Mouse (Mus musculus) kidney, adult 2 months (tissue): ENCODE data around the gene Eaf1.

Experiments used
- CTCF ChIP-seq: fragments of 200-500 bp; conservative IDR thresholded peaks from 2 replicates; pipeline ENCODE4 v1.5.1; 2011; ENCODE audit warnings: low read depth, mild to moderate bottlenecking, control low read depth, low read length, moderate library complexity, mixed read lengths; ENCODE audit not compliant: insufficient read depth, insufficient read length
- POLR2A ChIP-seq: fragments of 200-500 bp; IDR thresholded peaks from one replicate; pipeline ENCODE4 v1.6.1; 2011; ENCODE audit warnings: low read depth, low read length, control low read depth

GRCm38 (mm10) chr14:31472451-31473061, 21.6 kb upstream of the Eaf1 start:
- TF ChIP-seq CTCF (0 out of 2 replicates have a peak, but pooled peaks have one; percentile 25), POLR2A (no peak)
